Mouse (Mus musculus) testis, adult 2 months (tissue): ENCODE data around the gene Snx32.

ENCODE experiments used
- CTCF ChIP-seq: fragments of 200-500 bp; IDR thresholded peaks from 2 replicates; pipeline ENCODE4 v1.5.1; 2012; ENCODE audit warnings: low read depth, mild to moderate bottlenecking, inconsistent platforms, low read length, moderate library complexity; ENCODE audit not compliant: control insufficient read depth, insufficient read depth, insufficient replicate concordance
- POLR2A ChIP-seq: fragments of 200-500 bp; IDR thresholded peaks from 2 replicates; pipeline ENCODE4 v1.6.1; 2012; ENCODE audit warnings: low read depth, mild to moderate bottlenecking, inconsistent platforms, low read length, moderate library complexity; ENCODE audit not compliant: control insufficient read depth

DNA sequence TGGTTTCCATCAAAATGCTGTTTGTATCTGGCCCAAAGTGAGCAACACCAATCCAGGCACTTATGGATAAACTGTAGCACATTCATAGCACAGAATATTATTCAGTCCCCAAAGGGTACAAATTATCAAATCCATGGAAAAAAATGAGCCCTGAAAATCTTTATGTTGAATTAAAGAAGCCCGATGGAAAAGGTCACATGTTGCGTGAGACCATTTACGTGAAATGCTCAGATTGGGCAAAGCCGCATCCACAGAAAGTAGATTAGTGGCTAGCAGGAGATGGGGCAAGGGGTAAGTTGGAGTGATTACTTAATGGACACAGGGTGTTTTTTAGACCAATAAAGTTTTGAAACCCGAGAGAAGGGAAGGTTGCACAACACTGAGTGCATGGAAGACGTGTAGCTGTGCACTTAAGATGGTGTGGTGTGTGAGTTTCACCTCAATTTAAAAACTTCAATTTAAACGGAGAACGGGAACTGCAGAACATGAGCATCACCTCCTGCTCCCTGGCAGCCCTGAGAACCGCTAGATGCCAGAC is 65.9 kb downstream of the Snx32 start:
- TF ChIP-seq POLR2A: no peak
- no peak for TF ChIP-seq CTCF
